Mouse (Mus musculus) lung, postnatal 36 days (tissue): ENCODE measurements around the gene Prss33.
"Not testable (repeated sequence)": the region's sequence is repeated elsewhere in the genome, so short reads cannot be mapped to it uniquely, and the experiment has no call there.

Source experiments
- DNase-seq: peaks from one replicate; pipeline ENCODE4 v3.0.0; 2022; ENCODE audit warnings: mixed read lengths

The Prss33 gene

DNA sequence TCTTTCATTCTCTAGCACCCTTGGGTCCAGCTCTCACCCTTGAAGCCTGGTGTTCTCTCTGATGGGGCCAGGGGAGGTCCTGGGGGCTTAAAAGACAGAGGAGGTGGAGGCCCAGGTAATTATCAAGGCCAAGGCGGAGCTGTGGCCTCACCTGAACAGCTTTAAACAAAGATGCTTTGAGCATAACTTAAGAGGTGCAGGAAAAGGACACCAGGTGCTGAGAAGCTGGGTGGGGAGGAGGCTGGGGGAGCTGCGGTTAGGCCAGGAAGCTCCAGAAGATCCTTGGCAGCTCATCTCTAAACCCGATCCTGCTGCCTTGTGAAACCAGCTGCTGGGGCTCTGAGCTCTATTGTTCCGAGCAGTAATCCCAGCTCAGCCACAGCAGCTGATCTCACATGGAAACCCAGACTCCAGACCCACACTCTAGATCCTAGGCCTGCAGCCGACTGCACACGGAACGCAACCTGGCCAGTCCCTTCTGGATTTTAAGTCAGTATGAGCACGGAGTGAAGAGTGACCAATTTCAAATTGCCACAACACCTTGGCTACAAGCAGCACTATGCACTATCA, at the start of gene Prss33:
Gene Prss33 (minus strand): TSS at position 51 of the 570 bp plus-strand sequence.
- DNase-seq, result no peak

DNA sequence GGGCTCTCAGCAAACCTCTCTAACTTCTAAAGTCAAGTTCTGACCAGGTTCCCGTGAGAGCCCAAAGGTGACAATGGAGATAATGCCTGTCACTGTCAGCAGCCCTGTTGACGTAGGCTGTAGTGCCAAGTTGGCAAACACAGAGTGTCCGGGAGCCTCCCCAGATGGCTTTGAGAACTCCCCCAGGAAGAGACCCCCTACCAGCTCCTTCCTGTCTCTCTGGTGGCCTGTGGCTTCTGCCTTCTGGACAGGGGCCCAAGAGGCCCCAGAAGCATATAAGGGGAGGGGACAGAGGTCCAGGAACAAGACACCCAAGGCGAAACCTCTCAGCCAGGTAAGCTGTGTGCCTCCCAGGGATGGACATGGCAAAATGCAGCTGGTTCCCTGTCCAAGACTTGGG, 44.7 kb upstream of the Prss33 start, which contains the start of the genes Dcpp1 and Dcpp2:
Gene Dcpp1 (plus strand): TSS at position 301 of the 400 bp plus-strand sequence.
Gene Dcpp2 (plus strand): TSS at position 305 of the 400 bp plus-strand sequence.
- not testable (repeated sequence) for DNase-seq

DNA sequence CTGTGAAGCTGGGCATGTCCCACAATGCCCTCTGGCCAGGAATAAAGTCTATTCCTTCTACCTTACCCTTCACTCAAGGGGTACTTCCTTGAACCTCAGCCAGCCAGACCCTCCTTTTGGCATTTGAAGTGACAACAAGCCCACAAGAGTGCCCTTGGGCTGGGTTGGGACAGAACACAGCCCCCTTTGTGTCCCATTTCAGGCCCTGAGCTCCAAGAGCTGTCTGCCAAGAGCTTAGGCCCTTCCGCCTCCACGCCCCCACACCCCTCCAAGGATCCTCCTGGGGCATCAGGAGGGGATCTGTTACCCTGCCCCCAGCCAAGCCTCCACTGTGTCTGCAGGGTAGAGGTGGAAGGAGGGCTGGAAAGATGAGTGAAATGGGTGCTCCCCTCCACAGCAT, 41.3 kb upstream of the Prss33 start:
- no peak for DNase-seq

DNA sequence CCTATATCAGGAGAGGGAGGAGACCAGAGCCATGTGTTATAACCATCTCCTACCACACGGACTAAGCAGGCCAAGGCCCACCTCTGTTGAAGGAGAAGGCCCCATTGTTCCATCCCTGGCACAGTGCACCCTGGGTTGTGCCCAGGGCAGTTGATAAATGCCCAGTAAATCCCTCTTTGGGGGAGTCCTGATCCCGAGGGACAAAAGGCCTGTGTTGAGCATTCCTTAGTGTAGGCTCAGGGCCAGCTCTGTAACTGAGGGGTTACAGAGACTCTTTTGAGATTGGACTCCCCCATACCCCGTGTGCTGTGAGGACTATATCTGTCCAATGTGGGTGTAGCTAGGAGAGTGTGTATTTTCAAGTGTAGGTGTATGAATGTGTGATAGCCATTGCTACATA, 40.9 kb upstream of the Prss33 start:
- no peak for DNase-seq

DNA sequence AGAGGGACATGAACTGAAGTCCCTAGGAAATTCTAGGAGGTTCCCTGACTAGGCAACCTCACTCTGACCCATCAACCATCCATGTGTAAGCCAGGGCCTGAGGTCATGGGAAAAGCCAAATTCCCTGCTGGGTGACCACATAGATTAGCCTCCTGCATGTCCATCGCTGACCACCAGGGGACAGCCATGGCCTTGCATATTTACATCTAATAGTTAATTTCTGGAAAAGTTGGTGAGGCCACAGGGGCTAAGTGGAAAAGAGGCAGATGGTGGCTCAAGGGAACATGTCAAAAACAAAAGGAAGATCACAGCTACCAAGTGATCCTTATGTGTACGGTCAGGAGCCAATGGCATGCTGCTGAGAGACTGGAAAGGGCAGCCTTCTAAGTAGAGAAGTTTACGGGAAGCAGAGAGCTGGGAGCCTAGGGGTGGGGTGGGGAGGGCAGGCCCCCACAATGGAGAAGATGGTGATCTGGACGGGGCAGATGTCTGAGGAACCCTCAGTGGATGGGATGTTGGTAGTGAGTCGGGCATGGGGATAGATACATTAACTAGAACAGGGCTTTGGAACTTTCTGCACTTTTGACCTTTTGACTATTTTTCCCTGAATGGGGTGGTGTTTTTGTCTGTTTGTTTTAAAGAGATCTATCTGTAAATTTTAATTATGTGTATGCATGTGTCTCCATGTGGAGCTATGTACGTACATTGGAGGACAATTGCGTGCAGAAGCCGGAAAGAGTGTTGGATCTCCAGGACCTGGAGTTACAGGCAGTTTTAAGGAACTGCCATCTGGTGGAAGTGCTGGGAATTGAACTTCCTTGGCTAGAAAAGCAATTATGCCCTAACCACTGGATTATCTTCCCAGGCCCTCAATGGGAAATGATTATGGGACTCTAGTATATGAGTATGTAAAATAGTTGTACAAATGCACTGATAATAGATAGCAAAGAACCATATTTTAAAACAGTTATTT, 38.3 kb upstream of the Prss33 start:
- DNase-seq, result peak; percentile 80

DNA sequence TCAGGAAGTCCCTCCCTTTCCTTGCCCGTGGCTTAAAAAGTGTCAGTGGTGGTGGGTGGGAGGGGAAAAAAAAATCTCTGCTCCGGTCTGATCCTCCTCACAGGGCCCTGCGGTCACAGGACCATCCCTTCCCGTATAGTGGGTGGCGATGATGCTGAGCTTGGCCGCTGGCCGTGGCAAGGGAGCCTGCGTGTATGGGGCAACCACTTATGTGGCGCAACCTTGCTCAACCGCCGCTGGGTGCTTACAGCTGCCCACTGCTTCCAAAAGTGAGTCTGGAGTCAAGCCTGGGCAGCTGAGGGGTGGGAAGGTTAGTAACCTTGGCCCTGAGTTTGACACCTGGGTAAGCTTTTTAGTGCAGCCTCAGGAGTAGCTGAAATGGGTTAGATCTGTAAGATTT, 32.7 kb upstream of the Prss33 start:
- peak; percentile 47 for DNase-seq

DNA sequence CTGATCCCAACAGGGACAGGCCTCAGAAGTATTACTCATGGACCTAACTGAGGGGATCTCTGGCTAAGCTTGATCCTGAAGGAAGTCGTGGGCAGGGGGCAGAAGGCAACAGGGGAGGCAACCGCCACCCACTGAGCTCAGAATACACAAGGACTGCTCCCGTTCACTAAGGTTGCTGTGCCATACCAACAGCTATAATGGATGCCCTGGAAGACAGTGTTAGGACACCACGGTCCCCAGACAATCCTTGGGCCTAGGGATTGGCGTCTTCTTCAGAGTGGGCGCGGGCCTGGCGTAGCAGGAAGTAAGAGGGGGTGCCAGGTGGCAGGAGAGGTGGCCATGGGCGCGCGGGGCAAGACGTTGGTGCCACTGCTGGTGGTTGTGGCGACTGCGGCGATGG, 31.9 kb upstream of the Prss33 start, which contains the start of gene Prss21:
Gene Prss21 (plus strand): TSS at position 301 of the 400 bp plus-strand sequence.
- DNase-seq, result no peak

DNA sequence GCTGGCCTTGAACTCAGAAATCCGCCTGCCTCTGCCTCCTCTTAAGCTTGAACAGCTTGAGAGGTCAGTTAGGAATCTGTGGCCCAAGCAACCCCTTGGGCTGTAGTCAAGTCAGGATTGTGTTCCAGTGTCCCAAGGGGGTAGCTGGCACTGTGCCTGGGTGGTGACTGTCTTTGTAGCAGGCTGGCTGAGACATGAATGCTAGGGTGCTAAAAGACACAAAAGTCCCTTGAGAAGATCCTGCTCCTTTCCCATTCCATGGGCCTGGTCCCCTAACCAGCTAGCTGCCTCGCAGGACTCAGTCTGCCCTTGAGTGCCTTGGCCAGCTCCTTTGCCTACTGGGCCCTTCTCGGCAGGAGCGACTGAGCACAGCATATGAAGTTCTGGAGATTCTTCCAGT, 27.1 kb upstream of the Prss33 start:
- no peak for DNase-seq

DNA sequence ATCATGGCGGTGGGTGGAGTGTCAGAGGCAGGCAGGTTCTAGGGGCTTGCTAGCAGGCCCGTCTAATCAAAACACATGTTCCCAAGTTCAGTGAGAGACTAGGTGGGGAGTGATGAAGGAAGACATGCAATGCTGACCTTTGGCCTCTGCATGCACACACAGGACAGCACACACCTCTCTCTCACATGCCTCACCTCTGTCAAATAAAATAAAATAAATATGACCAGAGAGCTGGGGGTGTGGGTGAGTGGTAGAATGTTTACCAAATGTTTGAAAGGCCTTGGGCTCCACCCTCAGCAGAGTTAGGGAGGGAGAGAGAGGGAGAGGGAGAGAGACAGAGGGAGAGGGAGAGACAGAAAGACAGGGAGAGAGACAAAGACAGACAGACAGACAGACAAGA, 22.1 kb upstream of the Prss33 start:
- DNase-seq, result no peak

DNA sequence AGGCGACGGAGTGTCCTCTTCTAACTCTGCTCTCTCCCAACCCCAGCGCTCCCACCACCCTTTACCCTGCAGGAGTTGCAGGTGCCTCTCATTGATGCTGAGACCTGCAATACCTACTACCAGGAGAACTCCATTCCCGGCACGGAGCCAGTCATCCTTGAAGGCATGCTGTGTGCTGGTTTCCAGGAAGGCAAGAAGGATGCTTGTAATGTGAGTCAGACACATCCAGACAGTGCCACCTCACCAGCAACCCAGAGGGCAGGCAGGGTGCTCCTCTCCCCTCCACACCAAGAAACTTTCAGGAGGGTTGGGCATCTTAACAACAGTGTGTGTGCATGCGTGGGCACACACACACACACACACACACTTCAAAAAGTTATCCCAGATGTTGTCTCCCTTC, 21.3 kb upstream of the Prss33 start:
- DNase-seq, result no peak

DNA sequence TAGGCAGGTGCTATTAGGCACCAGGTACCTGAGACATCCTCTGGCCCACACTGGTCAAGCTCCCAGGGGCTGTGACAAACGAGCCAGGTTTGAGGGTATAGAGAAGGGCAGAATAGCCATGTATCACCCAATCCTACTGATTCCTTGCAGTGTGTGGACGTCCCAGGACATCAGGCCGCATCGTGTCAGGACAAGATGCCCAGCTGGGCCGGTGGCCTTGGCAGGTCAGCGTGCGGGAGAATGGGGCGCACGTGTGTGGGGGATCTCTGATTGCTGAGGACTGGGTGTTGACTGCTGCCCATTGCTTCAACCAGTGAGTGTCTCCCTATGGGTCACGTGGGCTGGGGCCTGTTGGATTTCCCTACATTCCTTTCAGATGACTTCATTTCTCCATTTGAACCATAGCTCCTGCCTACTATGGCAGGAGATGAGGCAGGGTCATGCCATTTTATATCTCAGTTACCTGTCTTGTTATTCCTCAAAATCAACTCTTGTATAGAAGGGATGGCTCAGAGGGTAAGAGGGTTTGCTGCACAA, 18.4 kb upstream of the Prss33 start:
- DNase-seq, result no peak

DNA sequence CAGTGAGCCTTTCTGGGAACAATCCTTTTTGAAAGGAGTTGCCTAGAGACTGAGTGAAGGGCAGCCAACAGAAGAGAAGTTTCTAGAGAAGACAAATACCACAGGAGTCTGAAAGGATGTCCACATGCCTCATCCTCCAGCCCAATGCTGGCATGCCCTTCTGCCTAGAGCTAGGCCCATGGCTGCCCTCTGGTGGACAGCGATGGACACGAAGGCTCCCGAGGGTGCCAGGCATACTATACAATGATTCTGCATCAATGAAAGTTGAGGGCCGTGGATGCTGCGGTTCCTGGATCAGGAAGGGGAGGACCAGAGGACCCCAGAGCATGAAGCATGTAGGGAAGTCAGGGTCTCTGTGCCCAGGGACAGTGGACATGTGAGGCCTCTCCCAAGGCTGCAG, 17.4 kb upstream of the Prss33 start:
- peak; percentile 67 for DNase-seq

DNA sequence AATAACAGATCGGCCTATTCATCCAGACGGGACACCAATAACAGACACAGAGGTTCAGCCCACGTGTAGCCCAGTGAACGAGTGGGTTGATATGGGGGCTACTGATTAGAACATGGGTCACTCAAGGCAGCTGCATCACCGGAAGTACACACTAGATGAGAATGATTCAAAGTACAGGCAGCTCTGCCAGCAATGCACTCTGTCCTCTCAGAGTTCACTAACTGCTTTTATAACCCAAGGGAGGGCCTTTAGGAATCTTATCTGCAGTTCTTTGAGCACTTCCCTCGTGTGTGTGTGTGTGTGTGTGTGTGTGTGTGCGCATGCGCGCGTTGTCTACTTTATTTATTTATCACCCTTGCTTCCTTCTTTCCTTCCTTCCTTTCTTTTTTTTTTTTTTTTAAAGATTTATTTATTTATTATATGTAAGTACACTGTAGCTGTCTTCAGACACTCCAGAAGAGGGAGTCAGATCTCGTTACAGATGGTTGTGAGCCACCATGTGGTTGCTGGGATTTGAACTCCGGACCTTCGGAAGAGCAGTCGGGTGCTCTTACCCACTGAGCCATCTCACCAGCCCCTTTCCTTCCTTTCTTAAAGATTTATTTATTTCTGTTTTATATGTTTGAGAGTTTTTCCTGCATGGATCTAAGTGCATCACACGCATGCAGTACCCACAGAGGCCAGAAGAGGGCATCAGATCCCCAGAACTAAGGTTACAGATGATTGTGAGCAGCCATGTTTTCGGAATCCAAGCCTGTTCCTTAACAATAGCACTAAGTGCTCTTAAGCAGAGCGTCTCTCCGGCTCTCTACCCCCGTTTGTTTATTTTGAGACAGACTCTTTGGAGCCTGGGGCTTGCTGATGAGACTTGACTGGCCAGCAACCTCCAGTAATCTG, 15.2 kb upstream of the Prss33 start:
- peak; percentile 87 for DNase-seq

DNA sequence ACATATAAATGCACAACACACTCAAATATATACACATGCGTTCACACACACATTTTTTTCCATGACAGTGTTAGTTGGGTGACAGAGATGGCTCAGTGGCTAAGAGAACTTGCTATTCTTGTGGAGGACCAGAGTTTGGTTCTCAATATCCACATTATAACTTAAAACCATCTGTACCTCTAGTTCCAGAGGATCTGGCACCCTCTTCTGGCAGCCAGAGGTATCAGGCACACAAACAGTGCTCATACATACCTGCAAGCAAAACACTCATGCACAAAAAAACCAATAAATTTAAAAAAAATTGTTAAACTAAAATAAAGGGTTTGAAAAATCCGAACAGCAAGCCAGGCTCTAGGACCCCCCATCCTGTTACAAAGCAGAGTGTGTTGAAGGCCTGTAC, 14.2 kb upstream of the Prss33 start:
- no peak for DNase-seq

DNA sequence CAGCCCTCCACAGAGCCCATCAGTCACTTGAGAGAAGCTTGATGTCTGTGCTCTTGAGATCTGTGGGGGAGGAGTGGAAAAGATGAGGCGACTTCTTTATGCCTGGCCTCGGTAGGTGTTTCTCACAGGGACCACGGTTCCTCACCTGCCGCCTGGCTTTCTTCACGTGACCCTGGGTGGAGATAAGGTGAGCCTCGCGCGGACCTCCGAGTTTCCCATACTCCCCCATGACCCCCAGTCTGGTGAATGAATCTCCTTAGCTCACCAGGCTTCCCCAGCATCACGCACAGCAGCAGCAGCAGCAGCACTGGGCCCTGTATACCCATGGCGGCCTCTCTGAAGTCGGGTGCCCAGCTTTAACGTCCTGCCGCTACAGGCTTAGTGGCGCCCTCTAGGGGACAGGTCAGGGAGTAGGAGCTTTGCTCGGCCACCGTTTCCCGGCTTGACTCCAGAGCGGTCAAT, 8.0 kb upstream of the Prss33 start, which contains the start of the genes Prss32 and Prss41:
Gene Prss32 (plus strand): TSS at position 44 of the 462 bp plus-strand sequence.
Gene Prss41 (minus strand): TSS at position 361 of the 462 bp plus-strand sequence.
- peak; percentile 74 for DNase-seq

DNA sequence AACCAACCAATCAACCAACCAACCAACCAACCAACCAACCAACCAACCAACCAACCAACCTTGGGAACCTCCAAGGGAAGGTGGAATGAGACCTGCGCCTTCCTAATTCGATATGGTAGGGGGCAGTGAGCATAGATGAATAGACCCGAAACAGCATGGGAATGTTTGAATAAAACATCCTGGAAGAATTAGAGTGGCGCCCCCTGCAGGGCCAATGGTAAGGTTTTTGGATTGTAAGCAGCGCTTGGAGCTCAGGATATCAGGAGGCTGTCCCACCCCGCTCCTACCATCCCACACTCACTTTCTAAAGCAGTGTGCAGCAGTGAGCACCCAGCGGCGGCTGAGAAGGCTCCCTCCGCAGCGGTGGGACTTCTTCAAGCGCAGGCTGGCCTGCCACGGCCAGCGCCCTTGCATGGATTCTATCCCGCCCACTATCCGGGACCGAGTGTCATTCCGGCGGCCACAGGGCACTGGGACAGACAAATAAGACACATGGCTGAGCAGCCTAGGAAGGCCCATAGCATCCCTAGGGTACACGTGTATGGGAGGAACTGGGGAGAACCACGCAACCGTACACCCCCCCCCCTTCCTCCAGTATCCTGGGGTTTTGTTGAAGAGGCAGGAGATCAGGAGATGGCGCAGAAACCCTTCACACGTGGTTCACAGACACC, 7.4 kb upstream of the Prss33 start:
- DNase-seq, result peak; percentile 52

DNA sequence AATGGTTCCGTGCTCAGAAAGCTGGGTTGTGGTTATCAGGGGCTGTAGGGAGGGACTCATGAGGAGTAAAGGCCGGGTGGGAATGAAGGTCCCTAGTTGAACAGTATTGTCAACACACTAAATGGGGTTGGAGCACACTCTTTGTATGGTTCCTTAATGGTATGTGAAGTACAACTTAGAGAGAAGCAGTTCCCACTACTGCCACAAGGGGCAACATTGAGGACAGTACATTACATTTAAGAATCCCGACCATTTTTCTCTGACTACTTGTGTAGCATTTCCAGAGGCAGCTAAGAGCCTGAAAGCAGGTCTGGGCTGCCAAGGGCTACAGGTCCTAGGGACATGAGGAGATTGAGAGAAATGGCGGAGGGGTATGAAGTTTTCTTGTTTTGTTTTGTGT, 5.3 kb upstream of the Prss33 start:
- peak; percentile 90 for DNase-seq

DNA sequence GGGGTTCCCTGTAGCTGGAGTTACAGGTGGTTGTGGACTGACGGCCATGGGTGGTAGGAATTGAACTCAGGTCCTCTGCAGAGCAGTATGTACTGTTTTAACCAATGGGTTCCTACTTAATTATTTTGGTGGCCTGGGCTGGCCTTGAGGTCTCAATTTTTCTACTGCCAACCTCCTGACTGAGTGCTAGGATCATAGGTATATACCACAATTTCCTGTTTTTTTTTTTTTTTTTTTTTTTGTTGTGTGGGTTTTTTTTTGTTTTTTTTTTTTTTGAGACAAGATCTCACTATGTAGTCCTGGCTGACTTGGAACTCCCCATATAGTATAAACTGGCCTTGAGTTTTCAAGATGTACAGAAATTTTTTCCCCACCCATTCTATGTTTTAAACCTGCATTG, 4.7 kb downstream of the Prss33 start:
- DNase-seq, result no peak

DNA sequence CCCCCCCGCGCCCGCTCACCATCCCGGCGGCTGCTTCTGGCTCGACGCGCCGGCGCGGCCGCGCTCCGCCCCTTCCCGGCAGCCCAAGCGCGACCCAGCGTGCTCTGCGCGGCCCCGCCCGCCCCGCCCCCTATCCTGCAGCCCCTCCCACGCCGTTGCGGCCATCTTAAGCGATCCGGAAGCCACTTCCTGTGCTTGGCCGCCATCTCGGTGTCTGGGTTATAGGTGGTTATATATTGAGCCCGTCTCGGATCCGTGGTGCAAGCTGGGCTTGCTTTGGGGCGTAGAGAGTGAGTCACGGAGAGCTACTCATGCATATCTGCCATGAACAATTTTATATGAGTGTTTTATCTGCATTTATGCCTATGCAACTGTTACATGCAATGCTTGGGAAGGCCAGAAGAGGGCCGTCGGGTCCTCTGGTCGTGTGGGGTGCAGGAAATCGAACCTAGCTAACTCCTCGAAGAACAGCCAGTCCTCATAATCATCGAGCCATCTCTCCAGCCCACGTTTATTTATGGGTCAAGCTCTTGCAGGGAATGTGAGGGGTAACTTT, 6.7 kb downstream of the Prss33 start, which contains the start of gene Elob:
Gene Elob (minus strand): TSS at position 73 of the 556 bp plus-strand sequence.
- peak; percentile 90 for DNase-seq

DNA sequence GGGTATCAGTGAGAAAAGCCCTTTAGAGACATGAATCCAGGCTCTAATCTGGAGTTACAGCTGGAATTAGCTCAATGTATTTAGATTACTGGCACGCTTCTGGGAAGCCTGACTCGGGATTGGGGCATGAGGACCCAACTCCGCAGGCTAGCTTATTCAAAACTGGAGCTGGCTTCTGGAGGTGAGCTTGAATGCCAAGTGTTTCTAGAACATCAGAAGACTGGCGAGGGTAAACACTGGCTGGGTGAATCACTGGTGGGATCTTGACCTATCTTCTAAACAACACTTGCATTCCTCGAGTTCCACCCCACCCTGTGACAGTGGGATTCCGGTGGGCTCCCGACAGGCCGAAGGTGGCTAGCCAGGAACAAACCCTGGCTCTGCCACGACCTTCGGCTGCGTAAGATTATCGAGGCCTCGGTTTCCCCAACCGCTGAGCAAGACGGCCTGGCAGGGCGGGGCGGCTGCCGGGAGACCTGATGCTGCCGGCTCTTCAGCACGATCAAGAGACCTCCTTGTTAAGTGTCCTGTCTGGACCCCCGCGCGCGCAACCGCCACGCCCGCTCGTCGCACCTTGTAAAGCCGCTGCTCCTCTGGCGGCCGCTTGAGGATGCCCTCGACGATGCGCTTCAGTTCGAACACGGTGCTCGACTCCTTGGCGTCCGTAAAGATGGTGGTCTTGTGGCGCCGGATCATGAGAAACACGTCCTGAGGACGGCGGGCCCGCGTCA, 7.4 kb downstream of the Prss33 start:
- peak; percentile 39 for DNase-seq

DNA sequence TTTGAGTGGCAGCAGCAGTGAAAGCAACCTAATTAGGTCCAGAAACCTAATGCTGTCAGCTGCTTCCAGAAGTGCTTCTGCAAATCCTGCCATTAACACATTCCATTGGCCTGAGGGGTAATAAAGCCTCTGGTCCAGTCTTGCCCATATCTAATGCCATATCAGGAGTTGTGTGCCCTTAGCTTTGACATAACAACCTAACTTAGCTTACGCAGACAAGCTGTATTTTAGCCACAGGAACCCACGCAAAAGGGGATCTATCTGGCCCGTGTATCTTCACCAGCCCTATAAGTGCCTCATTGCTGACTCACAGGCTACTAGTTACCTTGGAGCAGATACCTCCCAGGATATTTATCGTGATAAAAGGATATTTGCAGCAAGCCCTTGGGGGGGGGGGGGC, 10.3 kb downstream of the Prss33 start:
- DNase-seq, result no peak
